Mouse (Mus musculus) CH12.LX (cell line): ENCODE measurements around the gene Rhbg.

ENCODE experiments used
- CTCF ChIP-seq, 2 experiments: IDR thresholded peaks in 1 of 2; conservative IDR thresholded peaks in 1 of 2; 2 replicates each; pipeline ENCODE4 v1.5.1; 2011 to 2012; ENCODE audit warnings: low read depth in 2 of 2, low read length in 2 of 2, improper control_type of control experiment in 1 of 2, inconsistent platforms in 1 of 2, mild to moderate bottlenecking in 1 of 2, moderate library complexity in 1 of 2
- E2F4 ChIP-seq: IDR thresholded peaks from 2 replicates; pipeline ENCODE4 v1.6.1; 2011; ENCODE audit warnings: low read depth, low read length, improper control_type of control experiment; ENCODE audit not compliant: insufficient replicate concordance
- ELF1 ChIP-seq: IDR thresholded peaks from 2 replicates; pipeline ENCODE4 v1.6.1; 2014; ENCODE audit warnings: low read depth, mild to moderate bottlenecking, inconsistent platforms, low read length, improper control_type of control experiment
- EP300 ChIP-seq: IDR thresholded peaks from 2 replicates; pipeline ENCODE4 v1.6.1; 2011; ENCODE audit warnings: low read length, improper control_type of control experiment
- ETS1 ChIP-seq: conservative IDR thresholded peaks from 2 replicates; pipeline ENCODE4 v1.6.1; 2012; ENCODE audit warnings: low read depth, mild to moderate bottlenecking, inconsistent platforms, low read length, improper control_type of control experiment, moderate library complexity
- HCFC1 ChIP-seq: IDR thresholded peaks from 2 replicates; pipeline ENCODE4 v1.6.1; 2012; ENCODE audit warnings: low read depth, mild to moderate bottlenecking, inconsistent platforms, low read length, improper control_type of control experiment
- MAX ChIP-seq: IDR thresholded peaks from 2 replicates; pipeline ENCODE4 v1.6.1; 2011; ENCODE audit warnings: low read length, improper control_type of control experiment
- MEF2A ChIP-seq: IDR thresholded peaks from 2 replicates; pipeline ENCODE4 v1.6.1; 2014; ENCODE audit warnings: low read depth, mild to moderate bottlenecking, inconsistent platforms, low read length, improper control_type of control experiment, borderline replicate concordance
- MYC ChIP-seq: IDR thresholded peaks from 2 replicates; pipeline ENCODE4 v1.6.1; 2011; ENCODE audit warnings: low read depth, mild to moderate bottlenecking, improper control_type of control experiment, low read length
- PAX5 ChIP-seq: IDR thresholded peaks from 2 replicates; pipeline ENCODE4 v1.6.1; 2012; ENCODE audit warnings: low read length, inconsistent platforms, mixed read lengths
- POLR2A ChIP-seq: IDR thresholded peaks from 2 replicates; pipeline ENCODE4 v1.6.1; 2011; ENCODE audit warnings: low read depth, mild to moderate bottlenecking, improper control_type of control experiment, low read length
- RAD21 ChIP-seq: IDR thresholded peaks from 2 replicates; pipeline ENCODE4 v1.6.1; 2011; ENCODE audit warnings: low read depth, mild to moderate bottlenecking, low read length, improper control_type of control experiment, moderate library complexity
- TCF12 ChIP-seq: IDR thresholded peaks from 2 replicates; pipeline ENCODE4 v1.6.1; 2014; ENCODE audit warnings: low read depth, mild to moderate bottlenecking, inconsistent platforms, low read length, improper control_type of control experiment

DNA sequence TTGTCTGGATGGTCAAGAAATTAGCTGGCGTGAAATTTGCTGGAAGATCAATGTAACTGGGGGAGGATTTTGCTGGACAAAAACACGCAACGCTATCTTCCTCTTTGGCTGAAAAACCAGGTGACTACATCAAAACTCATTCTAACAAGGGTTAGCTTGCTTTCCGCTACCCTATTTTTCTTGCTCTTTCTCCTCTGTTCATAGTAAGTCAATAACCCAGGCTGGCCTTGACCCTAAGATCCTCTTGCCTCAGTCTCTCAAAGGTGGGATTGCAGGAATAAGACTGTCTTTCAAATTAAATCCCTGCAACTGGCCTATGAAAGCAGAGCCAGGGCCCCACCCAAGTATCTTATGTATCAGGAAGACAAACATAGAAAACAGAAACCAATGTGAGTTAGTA is 32.6 kb upstream of the Rhbg start, which contains the start of gene Gm38392:
- TF ChIP-seq CTCF (conservative IDR thresholded peaks at IDR 0.05 in 1 of 2, IDR thresholded peaks at IDR 0.05 in 1 of 2; ENCODE audit: low read depth in 2 of 2, low read length in 2 of 2) (no peak), EP300 (no peak), MEF2A (no peak), HCFC1 (no peak), TCF12 (no peak), E2F4 (no peak), ETS1 (no peak), PAX5 (no peak), POLR2A (no peak), RAD21 (no peak), MAX (no peak), MYC (no peak), ELF1 (no peak)
